Mouse (Mus musculus): ENCODE results near the gene Tnfrsf26.

Gene Tnfrsf26

GRCm38 (mm10) chr7:143600231-143600740 is 28.2 kb downstream of the Tnfrsf26 start:
- DNase-seq (ENCODE audit: low read depth in 2 of 2, low spot score in 2 of 2) = no peak

GRCm38 (mm10) chr7:143599428-143600230 is 28.9 kb downstream of the Tnfrsf26 start, which contains the start of gene Cars:
Gene Cars (minus strand): TSS chr7:143600090.
- peak; percentile 93 to 97 for DNase-seq (ENCODE audit: low read depth in 2 of 2, low spot score in 2 of 2)

- DNase-seq (ENCODE audit: low read depth in 2 of 2, low spot score in 2 of 2) = no peak
These were observed 33.7 kb downstream of the Tnfrsf26 start for GRCm38 (mm10) chr7:143594865-143595264.

- DNase-seq (ENCODE audit: low read depth in 2 of 2, low spot score in 2 of 2) = no peak
These were observed 36.3 kb downstream of the Tnfrsf26 start for GRCm38 (mm10) chr7:143592255-143592654.

- DNase-seq (ENCODE audit: low read depth in 2 of 2, low spot score in 2 of 2) = no peak
These were observed 40.5 kb downstream of the Tnfrsf26 start for GRCm38 (mm10) chr7:143588006-143588405.

- no peak for DNase-seq (ENCODE audit: low read depth in 2 of 2, low spot score in 2 of 2)
These were observed 40.9 kb downstream of the Tnfrsf26 start for GRCm38 (mm10) chr7:143587586-143587985.

GRCm38 (mm10) chr7:143583956-143584355 is 44.6 kb downstream of the Tnfrsf26 start:
- peak; percentile 58 to 72 for DNase-seq (ENCODE audit: low read depth in 2 of 2, low spot score in 2 of 2)

GRCm38 (mm10) chr7:143583025-143583424 is 45.5 kb downstream of the Tnfrsf26 start:
- DNase-seq (ENCODE audit: low read depth in 2 of 2, low spot score in 2 of 2) = no peak

- DNase-seq (ENCODE audit: low read depth in 2 of 2, low spot score in 2 of 2) = no peak
These were observed 52.8 kb downstream of the Tnfrsf26 start for GRCm38 (mm10) chr7:143575751-143576150.

- DNase-seq (ENCODE audit: low read depth in 2 of 2, low spot score in 2 of 2) = no peak
These were observed 62.9 kb downstream of the Tnfrsf26 start for GRCm38 (mm10) chr7:143565648-143566039.

GRCm38 (mm10) chr7:143565015-143565647 is 63.4 kb downstream of the Tnfrsf26 start:
- no peak for DNase-seq (ENCODE audit: low read depth in 2 of 2, low spot score in 2 of 2)

- no peak for DNase-seq (ENCODE audit: low read depth in 2 of 2, low spot score in 2 of 2)
These were observed 64.7 kb downstream of the Tnfrsf26 start for GRCm38 (mm10) chr7:143563787-143564186.

Measured in CD8-positive naive resting alpha-beta T cell, adult 2 months (primary cell).